Mouse (Mus musculus) myocyte (in vitro differentiated cells): ENCODE data around the gene Scn10a. TPM values are rescaled to one million over a fixed set of nuclear protein-coding genes. Genes with fewer than 3 reads are reported as not detected.
A peak's percentile ranks its signal among the peaks of the same experiment; 100 is the strongest.

Source experiments
- H3K27me3 ChIP-seq: one replicate; pipeline ENCODE4 v1.6.1; 2011; ENCODE audit not compliant: control insufficient read depth, insufficient read depth, insufficient read length
- H3K36me3 ChIP-seq: one replicate; pipeline ENCODE4 v1.6.1; 2011; ENCODE audit not compliant: control insufficient read depth, insufficient read depth
- H3K4me2 ChIP-seq: one replicate; pipeline ENCODE4 v1.6.1; 2011; ENCODE audit warnings: low read depth, control low read depth
- H3K4me3 ChIP-seq: one replicate; pipeline ENCODE4 v1.5.1; 2011; ENCODE audit warnings: mild to moderate bottlenecking, control low read depth, moderate library complexity
- H3K79me2 ChIP-seq: one replicate; pipeline ENCODE4 v1.6.1; 2011; ENCODE audit not compliant: control insufficient read depth, insufficient read depth
- H3ac ChIP-seq: one replicate; pipeline ENCODE4 v1.6.1; 2011; ENCODE audit not compliant: control insufficient read depth, insufficient read length
- CEBPB ChIP-seq: IDR thresholded peaks from 2 replicates; pipeline ENCODE4 v1.6.1; 2011; ENCODE audit warnings: mild to moderate bottlenecking, moderate library complexity; ENCODE audit not compliant: poor library complexity, insufficient read depth, severe bottlenecking
- E2F4 ChIP-seq: IDR thresholded peaks from one replicate; pipeline ENCODE4 v1.6.1; 2011; ENCODE audit warnings: mild to moderate bottlenecking, control low read depth, moderate library complexity; ENCODE audit not compliant: insufficient read depth
- MAX ChIP-seq: IDR thresholded peaks from one replicate; pipeline ENCODE4 v1.6.1; 2011; ENCODE audit warnings: low read depth, mild to moderate bottlenecking, control low read depth
- MYOD1 ChIP-seq, 3 experiments: IDR thresholded peaks; one replicate each; pipeline ENCODE4 v1.6.1; 2011; ENCODE audit warnings: control low read depth in 2 of 3, low read depth in 2 of 3, mild to moderate bottlenecking in 2 of 3, moderate library complexity in 1 of 3; ENCODE audit not compliant: insufficient read length in 2 of 3, control insufficient read depth in 1 of 3
- MYOG ChIP-seq, 3 experiments: IDR thresholded peaks; one replicate each; pipeline ENCODE4 v1.6.1; 2011; ENCODE audit warnings: control low read depth in 2 of 3, low read depth in 2 of 3, mild to moderate bottlenecking in 2 of 3; ENCODE audit not compliant: insufficient read length in 2 of 3, control insufficient read depth in 1 of 3, insufficient read depth in 1 of 3
- POLR2A ChIP-seq: IDR thresholded peaks from one replicate; pipeline ENCODE4 v1.6.1; 2011; ENCODE audit warnings: low read depth, mild to moderate bottlenecking, control low read depth, moderate library complexity; ENCODE audit not compliant: insufficient read length
- POLR2AphosphoS2 ChIP-seq: IDR thresholded peaks from one replicate; pipeline ENCODE4 v1.6.1; 2011; ENCODE audit warnings: low read depth, control low read depth; ENCODE audit not compliant: insufficient read length
- REST ChIP-seq: IDR thresholded peaks from one replicate; pipeline ENCODE4 v1.6.1; 2011; ENCODE audit warnings: mild to moderate bottlenecking, control low read depth, moderate library complexity; ENCODE audit not compliant: insufficient read depth, insufficient read length
- SRF ChIP-seq: IDR thresholded peaks from one replicate; pipeline ENCODE4 v1.6.1; 2011; ENCODE audit warnings: low read depth; ENCODE audit not compliant: control insufficient read depth, insufficient read length
- TCF12 ChIP-seq: IDR thresholded peaks from one replicate; pipeline ENCODE4 v1.6.1; 2011; ENCODE audit warnings: mild to moderate bottlenecking, control low read depth; ENCODE audit not compliant: poor library complexity, insufficient read depth, severe bottlenecking
- TCF3 ChIP-seq: IDR thresholded peaks from one replicate; pipeline ENCODE4 v1.6.1; 2011; ENCODE audit warnings: low read depth, control low read depth; ENCODE audit not compliant: insufficient read length
- USF1 ChIP-seq: IDR thresholded peaks from one replicate; pipeline ENCODE4 v1.6.1; 2011; ENCODE audit warnings: low read depth, mild to moderate bottlenecking, control low read depth, moderate library complexity
- polyA plus RNA-seq: library from polyadenylated mRNA; unstranded; fragments of >200 nt; fragmentation: generic; extraction: Trizol; gene quantifications from one replicate; pipeline ENCODE4 v1.2.1, GENCODE M21; 2012; ENCODE audit warnings: missing spikeins

Scn10a gene
- polyA plus RNA-seq, 1 experiment = 1.6 TPM

GRCm38 (mm10) chr9:119725293-119725862 is 6.3 kb upstream of the Scn10a start:
- no peak overlapping the region for H3ac ChIP-seq
- no peak overlapping the region for H3K4me3 ChIP-seq
- peaks cover 43% of the 10 kb centered on the region for H3K27me3 ChIP-seq
- H3K79me2 ChIP-seq = no peaks in the 10 kb centered on the region
- H3K4me2 ChIP-seq = no peak overlapping the region
- H3K36me3 ChIP-seq = no peaks in the 10 kb centered on the region
- TF ChIP-seq TCF3 (no peak), MYOG (IDR thresholded peaks at IDR 0.05; ENCODE audit: control insufficient read depth in 1 of 3, insufficient read depth in 1 of 3, insufficient read length in 2 of 3, low read depth in 2 of 3) (no peak), TCF12 (no peak), MAX (no peak), POLR2AphosphoS2 (no peak), CEBPB (no peak), REST (no peak), POLR2A (no peak), MYOD1 (IDR thresholded peaks at IDR 0.05; ENCODE audit: control insufficient read depth in 1 of 3, insufficient read length in 2 of 3, low read depth in 2 of 3) (no peak), E2F4 (no peak), SRF (no peak)

DNA sequence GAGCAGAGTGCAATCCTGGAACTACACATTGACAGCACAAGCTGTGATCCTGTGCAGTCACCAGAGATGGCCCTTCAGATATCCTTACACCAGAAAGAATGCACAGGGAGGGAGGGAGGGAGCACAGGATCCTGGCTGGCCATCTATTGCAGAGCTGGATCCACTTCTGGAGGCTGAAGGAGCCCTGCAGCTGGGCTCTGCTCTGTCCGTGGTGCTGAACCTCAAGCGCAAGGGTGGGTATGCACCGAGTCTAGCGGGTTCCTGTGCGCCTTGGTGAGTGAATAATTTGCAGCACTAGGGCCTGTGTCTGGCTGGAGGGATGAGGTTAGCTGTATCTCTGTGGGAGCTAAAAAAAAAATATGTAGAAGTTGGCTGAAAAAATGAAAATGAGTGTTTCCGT is 12.4 kb downstream of the Scn10a start:
- H3K79me2 ChIP-seq = no peaks in the 10 kb centered on the region
- no peak overlapping the region for H3K4me3 ChIP-seq
- no peak overlapping the region for H3ac ChIP-seq
- TF ChIP-seq POLR2AphosphoS2 = no peak
- no peak for TF ChIP-seq TCF3
- no peak for TF ChIP-seq MAX
- TF ChIP-seq MYOD1 (IDR thresholded peaks at IDR 0.05; ENCODE audit: control insufficient read depth in 1 of 3, insufficient read length in 2 of 3, low read depth in 2 of 3) = peak in 1 of 3 experiments; percentile 3
- no peak for TF ChIP-seq SRF
- TF ChIP-seq USF1 = no peak
- peak; percentile 94 for TF ChIP-seq REST
- peak in 1 of 3 experiments; percentile 57 for TF ChIP-seq MYOG (IDR thresholded peaks at IDR 0.05; ENCODE audit: control insufficient read depth in 1 of 3, insufficient read depth in 1 of 3, insufficient read length in 2 of 3, low read depth in 2 of 3)
- TF ChIP-seq POLR2A = no peak
- TF ChIP-seq E2F4 = no peak
- H3K27me3 ChIP-seq = no peaks in the 10 kb centered on the region
- no peak overlapping the region for H3K4me2 ChIP-seq
- no peaks in the 10 kb centered on the region for H3K36me3 ChIP-seq

- H3K27me3 ChIP-seq = no peaks in the 10 kb centered on the region
- TF ChIP-seq POLR2AphosphoS2 = no peak
- TF ChIP-seq E2F4 = no peak
- no peak for TF ChIP-seq MYOG (IDR thresholded peaks at IDR 0.05; ENCODE audit: control insufficient read depth in 1 of 3, insufficient read depth in 1 of 3, insufficient read length in 2 of 3, low read depth in 2 of 3)
- H3K4me3 ChIP-seq = no peak overlapping the region
- H3K36me3 ChIP-seq = no peaks in the 10 kb centered on the region
- no peak overlapping the region for H3K4me2 ChIP-seq
- H3ac ChIP-seq = no peak overlapping the region
- H3K79me2 ChIP-seq = no peaks in the 10 kb centered on the region
These were observed 27.6 kb downstream of the Scn10a start for GRCm38 (mm10) chr9:119691505-119691904.

GRCm38 (mm10) chr9:119691001-119691400 is 28.1 kb downstream of the Scn10a start:
- no peaks in the 10 kb centered on the region for H3K36me3 ChIP-seq
- H3K4me3 ChIP-seq = no peak overlapping the region
- no peak overlapping the region for H3K4me2 ChIP-seq
- H3ac ChIP-seq = no peak overlapping the region
- H3K27me3 ChIP-seq = no peaks in the 10 kb centered on the region
- TF ChIP-seq POLR2AphosphoS2 = no peak
- TF ChIP-seq MAX = no peak
- TF ChIP-seq MYOG (IDR thresholded peaks at IDR 0.05; ENCODE audit: control insufficient read depth in 1 of 3, insufficient read depth in 1 of 3, insufficient read length in 2 of 3, low read depth in 2 of 3) = no peak
- TF ChIP-seq USF1 = no peak
- no peak for TF ChIP-seq TCF3
- TF ChIP-seq POLR2A = no peak
- TF ChIP-seq TCF12 = no peak
- TF ChIP-seq SRF = no peak
- no peak for TF ChIP-seq REST
- no peak for TF ChIP-seq CEBPB
- no peaks in the 10 kb centered on the region for H3K79me2 ChIP-seq

GRCm38 (mm10) chr9:119687893-119688292 is 31.2 kb downstream of the Scn10a start:
- Histone ChIP-seq H3K79me2 (no peaks in the 10 kb centered on the region), H3ac (no peak overlapping the region), H3K4me3 (no peak overlapping the region), H3K27me3 (peaks cover under 1% of the 10 kb centered on the region), H3K36me3 (no peaks in the 10 kb centered on the region), H3K4me2 (peak overlapping the region; percentile 2)
- TF ChIP-seq MAX = no peak
- peak in 2 of 3 experiments; percentile 46 to 68 for TF ChIP-seq MYOG (IDR thresholded peaks at IDR 0.05; ENCODE audit: control insufficient read depth in 1 of 3, insufficient read depth in 1 of 3, insufficient read length in 2 of 3, low read depth in 2 of 3)
- peak; percentile 3 to 77 (median 37) for TF ChIP-seq MYOD1 (IDR thresholded peaks at IDR 0.05; ENCODE audit: control insufficient read depth in 1 of 3, insufficient read length in 2 of 3, low read depth in 2 of 3)
